Mouse (Mus musculus) midbrain, postnatal 0 days (tissue): Measurements from ENCODE around the gene 1700067P10Rik. TPM values are rescaled to one million over a fixed set of nuclear protein-coding genes. Genes with fewer than 3 reads are reported as not detected.

Source experiments
- ATAC-seq: fragments of 200-750 bp; cut with Nextera tagmentation; 2 replicates; pipeline ENCODE4 v1.8.0; 2017; ENCODE audit warnings: moderate number of reproducible peaks, mild to moderate bottlenecking, moderate TSS enrichment, moderate library complexity; ENCODE audit not compliant: low FRiP score
- DNase-seq: peaks from one replicate; pipeline ENCODE4 v3.0.0-alpha.2; 2015; ENCODE audit warnings: low spot score
- H3K27ac ChIP-seq: fragments of 300-500 bp; sonication (generic); 2 replicates; pipeline ENCODE4 v1.5.1; 2014; ENCODE audit warnings: low read depth, mild to moderate bottlenecking, low read length, mixed read lengths
- H3K27me3 ChIP-seq: fragments of 300-500 bp; sonication (generic); 2 replicates; pipeline ENCODE4 v1.6.1; 2014; ENCODE audit warnings: low read length, control low read depth, mixed read lengths; ENCODE audit not compliant: insufficient read depth
- H3K36me3 ChIP-seq: fragments of 300-500 bp; sonication (generic); 2 replicates; pipeline ENCODE4 v1.6.1; 2014; ENCODE audit warnings: low read length, control low read depth, mixed read lengths; ENCODE audit not compliant: insufficient read depth
- H3K4me1 ChIP-seq: fragments of 300-500 bp; sonication (generic); 2 replicates; pipeline ENCODE4 v1.6.1; 2014; ENCODE audit warnings: mild to moderate bottlenecking, control low read depth, antibody characterized with exemption, low read length, mixed read lengths; ENCODE audit not compliant: insufficient read depth
- H3K4me2 ChIP-seq: fragments of 300-500 bp; sonication (generic); 2 replicates; pipeline ENCODE4 v1.6.1; 2014; ENCODE audit warnings: low read depth, mild to moderate bottlenecking, low read length, mixed read lengths; ENCODE audit not compliant: poor library complexity, severe bottlenecking
- H3K4me3 ChIP-seq: fragments of 300-500 bp; sonication (generic); 2 replicates; pipeline ENCODE4 v1.5.1; 2014; ENCODE audit warnings: low read depth, mild to moderate bottlenecking, low read length, moderate library complexity
- H3K9ac ChIP-seq: fragments of 300-500 bp; sonication (generic); replicated peaks from 2 replicates; pipeline ENCODE4 v1.6.1; 2014; ENCODE audit warnings: mild to moderate bottlenecking, low read length, moderate library complexity, mixed read lengths; ENCODE audit not compliant: poor library complexity, severe bottlenecking
- H3K9me3 ChIP-seq: fragments of 300-500 bp; sonication (generic); 2 replicates; pipeline ENCODE4 v1.6.1; 2016; ENCODE audit warnings: low read length, control low read depth
- CTCF ChIP-seq: IDR thresholded peaks from 2 replicates; pipeline ENCODE4 v1.5.1; 2016; ENCODE audit warnings: antibody characterized with exemption, mild to moderate bottlenecking
- whole genome bisulfite sequencing: fragments of 180-500 bp; shearing (Covaris S2); extraction: QIAGEN DNeasy Blood & Tissue Kit; methylation state at CpG from one replicate; pipeline ENCODE4 v1.1.7; 2014; 5-methylcytosine and 5-hydroxymethylcytosine counted together
- polyA plus RNA-seq: library from polyadenylated mRNA; unstranded; fragments of >200 nt; fragmentation: Nextera tagmentation; extraction: Ambion mirVana; gene quantifications from 2 replicates; pipeline ENCODE4 v1.2.1, GENCODE M21; 2015
- total RNA-seq: library from RNA; depleted of rRNA; stranded (reverse); fragments of >200 nt; gene quantifications from 2 replicates; pipeline ENCODE4 v1.2.3, GENCODE M21; 2014

The 1700067P10Rik gene
- total and polyA plus RNA-seq, 2 experiments from 2014 or later = not detected

DNA sequence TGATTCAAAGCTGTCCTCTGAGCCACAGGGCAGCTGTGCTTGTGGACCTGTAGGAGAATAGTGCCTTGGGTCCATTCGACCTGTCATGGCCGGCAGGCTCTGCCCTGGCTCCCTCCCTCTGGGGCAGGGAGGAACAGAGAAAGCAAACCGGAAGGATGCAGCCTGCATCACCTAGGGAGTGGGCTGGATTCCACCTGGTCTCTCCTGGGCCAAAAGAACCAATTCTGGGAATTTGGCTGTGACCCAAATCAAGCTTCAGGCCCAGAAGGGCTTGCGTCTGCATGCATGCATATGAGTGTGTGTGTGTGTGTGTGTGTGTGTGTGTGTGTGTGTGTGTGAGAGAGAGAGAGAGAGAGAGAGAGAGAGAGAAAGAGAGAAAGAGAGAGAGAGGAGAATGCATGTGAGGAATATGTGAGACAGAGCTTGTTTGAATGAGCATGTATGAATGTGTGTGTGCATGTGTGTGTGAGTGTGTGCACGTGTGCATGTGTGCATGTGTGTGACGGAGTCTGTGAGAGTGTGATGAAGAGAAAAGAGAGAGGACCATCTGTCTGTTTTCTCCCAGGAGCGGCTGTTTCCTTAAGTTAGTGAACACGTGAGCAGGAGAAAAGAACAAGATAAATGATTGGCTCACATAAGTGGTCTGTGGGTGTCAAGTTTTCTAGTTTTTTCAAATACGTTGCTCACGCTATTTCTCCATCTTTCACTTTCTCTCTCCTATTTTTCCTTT is 36.6 kb upstream of the 1700067P10Rik start:
- Histone ChIP-seq H3K36me3 (no peaks in the 10 kb centered on the region), H3K27me3 (no peaks in the 10 kb centered on the region; the same call in 1 of the 2 replicates), H3K9me3 (no peaks in the 10 kb centered on the region), H3K4me1 (0 out of 2 replicates have a peak, but pooled peaks cover 4% of the 10 kb centered on the region), H3K4me3 (no peak overlapping the region), H3K27ac (no peak overlapping the region), H3K9ac (no peak overlapping the region), H3K4me2 (no peak overlapping the region)
- ATAC-seq (no peak), DNase-seq (no peak)
- 77% methylated on average over 10 of the region's 10 CpGs for WGBS
- TF ChIP-seq CTCF = no peak

DNA sequence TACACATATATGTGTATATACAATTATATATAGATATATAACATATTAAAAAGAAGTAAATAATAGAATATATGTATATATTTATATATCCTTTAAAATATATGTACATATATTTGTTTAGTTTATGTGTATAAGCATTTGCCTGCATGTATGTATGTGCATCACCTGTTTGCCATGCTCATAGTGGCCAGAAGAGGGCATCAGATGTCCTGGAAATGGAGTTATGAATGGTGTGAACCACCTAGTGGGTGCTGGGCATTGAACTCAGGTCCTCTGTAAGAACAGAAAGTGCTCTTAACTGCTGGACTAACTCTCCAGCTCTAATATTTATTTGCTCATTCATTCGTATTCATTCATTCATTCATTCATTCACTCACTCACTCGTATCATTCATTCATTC is 35.5 kb upstream of the 1700067P10Rik start:
- no peaks in the 10 kb centered on the region for H3K9me3 ChIP-seq
- WGBS = 82% methylated on average over 2 of the region's 2 CpGs
- no peaks in the 10 kb centered on the region for H3K36me3 ChIP-seq
- H3K9ac ChIP-seq = no peak overlapping the region
- H3K4me3 ChIP-seq = no peak overlapping the region
- DNase-seq (no peak), ATAC-seq (no peak)
- no peak overlapping the region for H3K4me2 ChIP-seq
- H3K27ac ChIP-seq = no peak overlapping the region
- 0 out of 2 replicates have a peak, but pooled peaks cover 6% of the 10 kb centered on the region for H3K4me1 ChIP-seq
- no peak; the same call in 1 of the 2 replicates for TF ChIP-seq CTCF
- peaks cover 4% of the 10 kb centered on the region for H3K27me3 ChIP-seq

DNA sequence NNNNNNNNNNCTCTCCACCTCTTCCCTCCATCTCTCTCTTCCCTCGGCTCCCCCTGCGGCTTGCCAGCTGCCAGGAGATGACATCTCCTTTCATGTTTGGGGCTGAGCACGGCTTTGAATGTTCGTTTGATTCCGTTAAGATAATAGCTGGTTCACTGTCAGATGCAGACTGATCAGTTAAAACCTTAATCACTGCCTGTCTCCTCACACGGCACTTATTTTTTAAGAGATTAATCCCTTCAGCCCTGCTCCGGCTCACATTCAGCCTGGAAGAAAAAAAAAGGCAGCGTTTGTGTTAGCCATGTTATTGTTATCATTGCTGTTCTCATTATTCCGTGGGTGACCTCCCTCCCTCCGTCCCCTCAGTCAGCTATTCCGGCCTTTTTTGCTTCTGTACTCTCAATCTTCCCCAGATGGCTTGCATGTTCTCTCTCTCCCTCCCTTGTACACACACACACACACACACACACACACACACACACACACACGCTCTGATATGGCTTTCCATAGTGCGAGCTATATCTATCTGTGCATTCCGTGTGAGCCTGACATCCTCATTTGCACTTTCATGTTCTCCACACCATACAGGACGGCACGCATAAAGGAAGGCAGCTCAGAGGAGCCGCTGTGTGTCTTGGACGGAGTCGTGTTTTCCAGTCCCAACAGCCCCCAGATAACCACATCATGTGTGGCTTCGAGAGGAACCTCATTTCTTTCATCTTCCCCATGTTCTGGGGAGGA is 33.9 kb upstream of the 1700067P10Rik start:
- no peak overlapping the region for H3K4me3 ChIP-seq
- 20% methylated on average over 19 of the region's 20 CpGs for WGBS
- ATAC-seq (peak; percentile 32; the same call in 1 of the 2 replicates), DNase-seq (no peak)
- H3K4me2 ChIP-seq = 0 out of 2 replicates have a peak overlapping the region, but pooled peaks have one; percentile 9
- H3K27me3 ChIP-seq = peaks cover 4% of the 10 kb centered on the region; the same call in 1 of the 2 replicates
- 0 out of 2 replicates have a peak, but pooled peaks cover 6% of the 10 kb centered on the region for H3K4me1 ChIP-seq
- no peaks in the 10 kb centered on the region for H3K9me3 ChIP-seq
- no peaks in the 10 kb centered on the region for H3K36me3 ChIP-seq
- no peak for TF ChIP-seq CTCF
- 0 out of 2 replicates have a peak overlapping the region, but pooled peaks have one; percentile 6 for H3K27ac ChIP-seq
- 0 out of 2 replicates have a peak overlapping the region, but pooled peaks have one; percentile 33 for H3K9ac ChIP-seq

DNA sequence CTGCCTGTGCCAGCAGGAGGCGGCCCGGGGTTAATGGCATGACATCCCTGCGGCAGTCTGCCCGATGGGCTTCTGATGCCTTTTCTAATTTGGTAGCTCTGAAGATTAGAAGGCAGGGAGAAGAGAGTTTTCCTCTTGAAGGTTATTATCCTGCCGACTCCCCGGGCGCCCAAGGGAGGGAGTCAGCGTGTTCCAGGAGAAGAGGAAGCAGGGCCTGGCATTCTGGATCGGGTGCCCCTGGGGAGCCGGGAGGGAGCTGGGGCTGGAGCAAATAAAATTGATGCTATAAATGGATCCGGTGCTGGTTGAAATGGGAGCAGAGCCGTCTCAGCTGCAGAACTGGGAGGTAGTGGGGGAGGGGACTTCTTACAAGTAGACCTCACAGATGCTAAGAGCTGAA is 31.7 kb upstream of the 1700067P10Rik start:
- H3K36me3 ChIP-seq = no peaks in the 10 kb centered on the region

DNA sequence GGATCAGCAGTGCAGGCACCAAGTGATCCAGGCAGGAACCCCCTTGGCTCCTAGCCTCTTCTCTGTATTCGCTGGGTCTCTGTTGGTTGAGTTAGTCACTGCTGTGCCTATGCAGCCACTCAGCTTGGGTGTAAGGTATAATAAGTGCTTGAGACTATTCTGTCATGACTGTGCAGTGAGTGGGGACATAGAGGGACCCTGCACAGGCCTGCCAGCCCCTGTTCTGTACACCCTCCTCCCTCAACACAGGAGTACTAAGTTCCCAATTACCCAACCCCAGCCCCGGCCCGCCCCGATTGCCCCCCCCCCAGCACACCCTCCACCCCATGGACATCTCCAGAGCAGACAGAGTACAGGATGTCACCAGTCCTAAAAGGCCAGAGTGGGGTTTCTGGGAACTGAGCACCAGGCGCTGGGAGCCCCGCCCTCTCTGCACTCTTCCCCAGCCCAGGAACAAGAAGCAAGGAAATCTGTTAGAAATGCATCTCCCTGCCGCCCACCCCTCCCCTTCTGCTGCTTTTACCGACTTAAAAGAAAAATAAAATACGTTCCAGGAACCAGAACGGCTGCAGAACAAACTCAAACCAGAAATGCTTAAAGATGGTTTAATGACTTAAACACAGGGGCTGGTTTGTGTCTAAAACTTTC is 24.8 kb upstream of the 1700067P10Rik start:
- Histone ChIP-seq H3K4me1 (no peaks in the 10 kb centered on the region), H3K27ac (no peak overlapping the region), H3K27me3 (peaks cover 3% of the 10 kb centered on the region), H3K4me3 (no peak overlapping the region), H3K4me2 (no peak overlapping the region), H3K36me3 (no peaks in the 10 kb centered on the region), H3K9ac (no peak overlapping the region), H3K9me3 (no peaks in the 10 kb centered on the region)
- DNase-seq (no peak), ATAC-seq (no peak)
- WGBS = 32% methylated on average over 10 of the region's 10 CpGs
- no peak for TF ChIP-seq CTCF

More for the DNA sequence above, 31.7 kb upstream of the 1700067P10Rik start:
- Histone ChIP-seq H3K4me3 (no peak overlapping the region), H3K27me3 (peaks cover 4% of the 10 kb centered on the region; the same call in 1 of the 2 replicates), H3K4me2 (peak overlapping the region; percentile 19; the same call in 1 of the 2 replicates), H3K4me1 (0 out of 2 replicates have a peak, but pooled peaks cover 6% of the 10 kb centered on the region), H3K27ac (no peak overlapping the region), H3K9ac (no peak overlapping the region), H3K9me3 (no peaks in the 10 kb centered on the region)
- WGBS = 3% methylated on average over 12 of the region's 12 CpGs
- TF ChIP-seq CTCF = no peak; the same call in 1 of the 2 replicates
- ATAC-seq (no peak), DNase-seq (peak; percentile 51)
